Mouse (Mus musculus) liver, adult 2 months (tissue): ENCODE data around the gene Arhgap10.

Source experiments
- CTCF ChIP-seq: fragments of 200-500 bp; IDR thresholded peaks from 2 replicates; pipeline ENCODE4 v1.5.1; 2011; ENCODE audit warnings: low read depth, low read length, control low read depth
- POLR2A ChIP-seq: fragments of 200-500 bp; IDR thresholded peaks from 2 replicates; pipeline ENCODE4 v1.6.1; 2011; ENCODE audit warnings: low read length, control low read depth; ENCODE audit not compliant: insufficient read depth; ENCODE audit errors: extremely low read depth

- TF ChIP-seq POLR2A, result no peak
- TF ChIP-seq CTCF, result no peak
Observed at GRCm38 (mm10) chr8:77310026-77310425, 207.7 kb downstream of the Arhgap10 start.
